Mouse (Mus musculus) forelimb bud, embryonic 11.5 days (tissue): ENCODE results near the gene Ano2.

ENCODE experiments used
- DNase-seq: peaks from one replicate; pipeline ENCODE4 v3.0.0-alpha.2; 2012; ENCODE audit warnings: low read depth, low spot score

Gene Ano2

GRCm38 (mm10) chr6:126048206-126048605 is 358.0 kb downstream of the Ano2 start:
- no peak for DNase-seq

DNA sequence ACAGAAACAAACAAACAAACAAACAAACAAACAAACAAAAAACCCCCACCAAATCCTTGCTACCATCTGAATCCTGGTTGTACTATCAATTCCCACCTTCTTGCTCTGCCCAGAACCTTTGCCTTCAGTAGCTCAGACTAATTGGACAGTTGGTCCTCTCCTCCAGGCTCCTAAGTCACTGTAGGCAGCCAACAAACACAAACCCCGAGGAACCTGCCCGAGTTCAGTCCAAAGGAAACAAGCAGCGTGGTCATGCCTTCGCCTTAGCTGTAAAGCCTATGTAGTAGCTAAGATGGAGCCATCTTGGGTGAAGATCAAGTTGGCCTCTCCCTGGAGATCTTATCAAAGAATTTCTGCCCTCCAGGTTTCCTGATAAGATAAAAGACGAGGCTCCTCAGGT is 362.9 kb downstream of the Ano2 start:
- DNase-seq = no peak

DNA sequence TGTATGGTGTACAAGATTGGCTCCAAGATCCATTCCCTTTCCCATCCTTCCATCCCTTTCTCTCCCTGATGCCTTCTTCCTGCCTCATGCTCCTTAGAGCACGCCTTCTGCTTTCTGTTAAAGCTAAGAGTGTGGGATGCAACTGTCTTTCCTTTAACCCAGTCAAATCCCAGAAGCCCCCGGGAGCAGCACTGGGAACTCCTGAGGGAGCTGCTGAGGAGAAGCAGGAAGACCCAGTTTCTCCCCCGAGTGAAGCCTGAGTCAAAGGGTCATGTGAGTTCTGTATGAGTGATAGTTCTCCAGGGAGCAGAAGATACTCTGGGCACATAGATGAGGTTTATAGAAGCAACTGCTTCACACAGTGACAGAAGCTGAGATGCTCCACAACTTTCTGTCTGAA is 367.5 kb downstream of the Ano2 start:
- DNase-seq = no peak

DNA sequence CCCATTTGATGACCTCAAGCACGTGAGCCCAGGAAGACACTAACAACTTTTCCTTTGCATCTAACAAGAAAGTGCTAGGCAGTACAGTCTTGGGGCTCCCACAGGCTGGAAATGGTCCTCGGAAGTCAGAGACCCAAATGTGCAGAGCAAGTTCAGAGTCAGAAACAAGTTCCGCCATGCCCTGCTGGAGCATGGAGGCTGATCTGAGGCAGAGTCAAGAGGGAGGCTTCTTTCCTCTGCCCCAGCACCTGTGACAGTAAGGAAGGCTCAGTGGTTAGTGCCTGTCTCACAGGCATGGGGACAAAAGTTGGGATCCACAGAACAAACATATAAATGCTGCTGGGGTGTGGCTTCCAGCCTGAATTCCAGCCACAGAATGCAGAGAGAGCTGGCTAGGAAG is 390.3 kb downstream of the Ano2 start:
- DNase-seq = no peak

DNA sequence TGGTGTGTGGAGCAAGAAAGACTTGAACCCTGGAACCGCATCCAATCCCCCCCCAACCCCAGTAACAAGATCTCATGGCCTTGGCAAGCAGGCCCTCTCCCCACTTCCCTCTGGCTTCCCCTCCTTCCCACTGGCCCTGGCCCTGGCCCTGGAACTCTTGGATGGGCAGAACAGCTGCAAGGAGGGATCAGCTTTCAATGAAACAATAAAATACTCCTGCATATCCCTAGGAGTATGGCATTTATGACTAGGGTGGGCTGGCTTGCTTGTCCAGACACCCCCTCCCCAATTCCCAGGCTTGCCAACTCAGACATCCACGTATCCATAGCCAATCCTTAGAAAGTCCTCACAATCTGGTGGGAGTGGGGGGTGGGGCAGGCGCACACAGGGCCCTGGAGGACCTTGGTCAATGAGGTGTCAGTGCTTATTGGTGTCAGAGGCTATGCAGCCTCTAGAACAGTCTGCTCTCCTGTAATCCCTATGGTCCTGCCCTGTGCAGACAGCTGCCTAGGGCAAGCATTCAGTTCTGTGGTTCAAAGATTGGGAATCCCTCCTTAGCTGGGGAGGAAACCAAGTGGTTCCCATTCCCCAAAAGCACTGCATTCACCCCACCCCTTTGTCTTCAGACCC is 396.2 kb downstream of the Ano2 start:
- DNase-seq = peak; percentile 69

DNA sequence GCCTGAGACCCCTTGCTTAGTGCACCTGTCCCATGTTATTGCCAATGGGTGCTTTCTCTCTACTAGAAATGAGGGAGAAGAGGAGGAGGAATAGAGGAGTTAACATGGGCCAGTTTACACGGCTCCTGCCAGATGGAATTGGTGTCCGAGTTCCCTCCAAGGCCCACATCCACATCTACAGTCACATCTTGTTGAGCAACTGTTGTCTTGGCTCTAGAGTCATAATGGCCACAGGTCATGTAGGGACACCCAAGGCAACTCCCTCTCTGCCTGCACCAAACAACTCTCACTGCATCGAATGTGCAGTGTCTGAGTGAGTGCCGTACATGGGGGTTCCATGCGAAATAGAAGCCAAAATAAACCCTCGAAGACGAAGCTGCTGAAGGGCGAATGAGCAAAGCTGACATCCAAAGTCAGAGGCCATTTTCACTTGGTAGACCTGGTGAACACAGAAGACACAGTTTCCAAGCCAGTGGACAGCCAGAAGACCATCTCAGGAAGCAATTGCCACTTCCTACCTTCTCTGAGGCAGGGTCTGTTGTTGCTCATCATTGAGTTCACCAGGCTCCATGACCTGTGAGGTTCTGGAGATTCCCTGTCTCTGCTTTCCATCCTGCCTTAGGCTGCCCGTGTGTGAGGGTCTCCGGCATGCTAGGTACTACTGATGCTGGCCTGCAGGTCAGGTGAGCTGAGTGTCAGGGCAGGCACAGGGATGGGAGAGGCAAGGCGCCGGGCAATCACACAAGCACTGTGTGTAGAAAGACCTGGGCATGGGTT is 398.5 kb downstream of the Ano2 start:
- DNase-seq = no peak
